Mouse (Mus musculus): Measurements from ENCODE around the gene Ercc8.

Gene Ercc8

GRCm38 (mm10) chr13:108229191-108229590 is 70.7 kb downstream of the Ercc8 start:
- DNase-seq = no peak

- DNase-seq = peak; percentile 71 to 82
Observed at GRCm38 (mm10) chr13:108229634-108230330, 71.3 kb downstream of the Ercc8 start.

- DNase-seq = peak in 1 of 2 experiments; percentile 38
Observed at GRCm38 (mm10) chr13:108240012-108240411, 81.5 kb downstream of the Ercc8 start.

- no peak for DNase-seq
Observed at GRCm38 (mm10) chr13:108241715-108242114, 83.2 kb downstream of the Ercc8 start.

All from kidney, postnatal 25 days (tissue).